Mouse (Mus musculus) brain, adult 2 months (tissue): ENCODE measurements at regions not wholly inside any gene's neighbourhood (a gene's known extent, or its start where the extent isn't known, plus 50 kb on each side); places are given as distances from the start of the nearest gene placed in this dataset.

ENCODE experiments used
- DNase-seq: peaks from one replicate; pipeline ENCODE4 v3.0.0; 2011; ENCODE audit warnings: low read depth, low spot score

DNA sequence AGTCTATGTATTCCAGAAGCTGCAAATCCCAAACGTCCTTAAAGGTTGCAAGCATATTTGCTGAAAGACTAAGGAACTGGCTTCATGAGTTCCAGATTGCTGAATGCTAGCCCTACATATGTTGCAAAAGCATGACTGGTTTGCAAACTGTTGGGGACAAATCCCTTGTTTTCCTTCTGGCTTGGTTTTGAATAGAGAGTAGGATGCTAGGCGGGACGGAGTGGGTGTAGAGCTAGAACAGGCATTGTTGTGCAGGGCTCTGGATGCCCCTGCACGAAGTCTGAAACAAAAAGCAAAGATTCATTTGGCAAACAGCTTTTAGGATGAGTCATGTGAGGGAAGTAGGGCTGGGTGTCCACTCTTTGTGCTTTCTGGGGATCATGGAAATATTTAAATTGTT is 500.9 kb upstream of the Cnksr2 start:
- peak; percentile 79 for DNase-seq

DNA sequence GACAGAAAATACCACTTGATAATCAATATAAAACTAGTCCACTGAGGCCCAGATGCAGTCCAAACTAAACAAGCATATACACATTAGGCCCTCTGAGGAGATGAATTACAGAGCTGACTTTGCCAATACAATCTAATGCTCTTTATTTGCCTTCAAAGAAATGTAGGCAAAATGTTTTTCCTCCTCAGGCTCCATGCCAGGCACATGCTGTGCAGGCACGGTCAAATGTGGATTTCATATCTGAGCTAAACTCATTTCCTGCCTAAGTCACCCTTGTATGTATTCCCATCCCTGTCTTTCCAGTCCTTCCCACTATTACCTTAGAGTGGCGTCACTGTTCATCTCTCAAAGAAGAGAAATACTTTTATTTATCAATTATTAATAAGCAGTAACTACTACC is 534.8 kb upstream of the Cnksr2 start:
- peak; percentile 51 for DNase-seq

DNA sequence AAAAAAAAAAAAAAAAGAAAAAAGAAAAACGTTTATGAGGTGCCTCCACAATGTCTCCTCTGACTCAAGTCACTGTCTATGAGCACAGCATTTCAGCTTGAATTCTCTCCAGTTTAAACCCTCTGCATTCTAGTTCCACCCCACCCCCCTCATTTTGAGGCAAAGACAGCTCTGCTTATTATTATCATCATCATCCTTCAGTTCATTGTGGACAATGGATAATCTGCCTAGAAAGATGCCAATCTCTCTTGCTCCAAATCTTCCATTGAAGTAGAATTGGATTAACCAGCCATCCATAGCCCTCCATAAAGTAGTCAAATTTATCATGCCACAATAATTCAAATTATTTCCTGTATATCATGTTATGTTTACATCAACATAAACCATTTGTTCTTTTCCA is 570.0 kb upstream of the Cnksr2 start:
- DNase-seq, result no peak

DNA sequence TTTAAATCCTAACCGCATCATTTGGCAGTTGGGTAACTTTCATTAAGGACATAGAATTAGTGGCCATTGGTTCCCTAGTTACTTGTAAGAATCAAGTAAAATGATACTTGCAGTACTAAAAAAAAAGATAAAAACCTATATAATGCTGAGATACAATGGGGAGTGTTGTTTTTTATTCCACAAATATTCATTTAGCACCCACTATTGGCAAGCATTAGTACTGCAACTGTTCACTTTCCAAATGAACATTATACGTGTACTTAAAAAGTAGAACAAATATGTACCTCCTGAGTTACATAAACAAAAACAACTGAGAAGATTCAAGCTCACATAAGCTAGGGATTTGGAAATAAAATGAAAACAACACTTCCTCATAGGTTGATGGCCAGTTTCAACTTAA is 570.5 kb upstream of the Cnksr2 start:
- DNase-seq, result peak; percentile 19

DNA sequence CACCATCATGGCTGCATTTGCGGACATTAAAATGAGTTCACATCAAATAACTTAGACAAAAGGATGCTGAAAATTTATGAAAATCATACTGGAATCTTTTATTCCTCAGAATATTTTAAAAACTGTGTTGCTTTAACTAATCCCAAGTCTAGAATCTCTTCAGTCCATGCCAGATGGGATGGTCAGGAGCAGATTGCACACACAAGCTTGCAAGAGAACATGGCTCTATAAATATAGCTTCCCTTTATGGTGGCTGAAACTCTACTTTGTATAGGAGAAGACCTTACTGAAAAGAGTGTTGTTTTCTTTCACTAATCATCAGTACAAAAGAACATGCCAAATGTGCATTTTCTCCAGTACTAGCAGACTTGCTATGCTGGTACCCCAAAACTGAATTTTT is 570.9 kb upstream of the Cnksr2 start:
- DNase-seq, result peak; percentile 77

DNA sequence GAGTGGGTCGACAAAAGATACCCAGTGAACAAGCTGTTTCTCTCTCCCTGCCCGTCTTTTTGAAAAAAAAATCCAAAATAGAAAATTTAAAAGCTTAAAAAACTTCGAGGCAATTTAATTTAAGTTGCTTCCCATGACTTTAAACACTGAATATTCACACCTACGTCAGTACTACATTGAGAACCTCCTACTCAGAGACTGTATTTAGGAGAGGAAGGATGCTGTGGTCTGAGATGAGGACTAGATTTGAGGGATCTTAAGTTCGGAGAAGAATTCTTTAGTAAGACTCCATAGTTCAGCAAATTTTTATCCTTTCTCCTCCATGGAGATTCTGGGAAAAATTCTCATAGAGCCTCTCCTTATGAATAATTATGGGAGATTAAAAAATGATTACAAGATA is 571.4 kb upstream of the Cnksr2 start:
- peak; percentile 69 for DNase-seq

DNA sequence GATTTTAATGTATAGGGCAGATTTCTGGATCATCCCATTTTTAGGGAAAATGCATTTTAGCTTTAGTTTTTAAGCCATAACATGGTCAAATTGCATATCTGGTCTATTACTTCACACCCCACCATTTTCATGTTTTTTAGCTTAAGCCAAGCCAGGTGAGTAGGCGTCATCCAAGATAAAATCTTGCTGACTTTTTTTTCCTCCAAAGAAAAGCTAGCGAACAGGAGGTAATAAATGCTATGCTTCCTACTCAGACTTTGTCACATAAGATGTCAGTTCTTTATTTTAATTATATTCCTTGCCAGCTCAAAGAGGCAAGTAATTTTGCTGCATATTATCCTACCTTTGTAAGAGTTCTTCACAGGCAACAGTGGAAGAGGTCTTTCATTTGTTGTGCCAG is 572.0 kb upstream of the Cnksr2 start:
- DNase-seq, result peak; percentile 62

DNA sequence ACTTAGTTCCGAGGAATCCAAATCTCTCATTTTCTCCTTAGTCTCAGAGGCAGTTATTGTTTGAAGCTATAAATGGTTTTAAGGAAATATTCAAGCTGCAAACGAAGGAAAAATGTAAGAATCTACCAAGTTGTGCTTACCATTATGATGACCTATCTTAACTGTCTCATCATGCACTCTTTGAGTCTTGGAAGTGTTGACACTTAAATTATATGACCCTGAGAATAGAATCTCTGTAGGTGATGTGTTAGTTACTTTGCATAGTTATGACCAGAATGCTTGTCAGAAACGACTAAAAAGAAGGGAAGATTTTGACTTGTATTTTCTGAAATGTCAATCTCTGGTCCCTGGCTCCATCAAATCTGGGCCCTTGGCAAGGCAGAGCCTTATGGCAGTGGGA is 582.7 kb upstream of the Rps6ka3 start:
- DNase-seq, result peak; percentile 45

DNA sequence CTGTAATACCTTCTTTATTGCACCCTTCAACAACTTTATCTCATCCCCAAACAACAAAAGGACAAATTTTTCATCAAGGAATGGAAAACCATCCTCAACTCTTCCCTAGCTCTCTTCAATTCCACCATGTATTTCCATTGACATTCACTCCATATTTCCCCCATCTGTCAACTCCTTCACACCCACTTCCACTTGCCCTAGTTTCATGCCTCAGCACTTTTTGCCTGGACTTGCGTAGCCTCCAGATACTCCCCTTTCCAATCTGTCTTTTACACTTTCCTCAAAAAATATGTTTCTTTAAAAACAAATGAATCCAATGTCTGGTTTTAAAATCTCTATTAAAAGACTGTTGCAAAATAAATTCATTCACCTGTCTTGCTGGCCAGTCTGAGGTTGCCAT is 577.7 kb upstream of the Rps6ka3 start:
- peak; percentile 64 for DNase-seq

DNA sequence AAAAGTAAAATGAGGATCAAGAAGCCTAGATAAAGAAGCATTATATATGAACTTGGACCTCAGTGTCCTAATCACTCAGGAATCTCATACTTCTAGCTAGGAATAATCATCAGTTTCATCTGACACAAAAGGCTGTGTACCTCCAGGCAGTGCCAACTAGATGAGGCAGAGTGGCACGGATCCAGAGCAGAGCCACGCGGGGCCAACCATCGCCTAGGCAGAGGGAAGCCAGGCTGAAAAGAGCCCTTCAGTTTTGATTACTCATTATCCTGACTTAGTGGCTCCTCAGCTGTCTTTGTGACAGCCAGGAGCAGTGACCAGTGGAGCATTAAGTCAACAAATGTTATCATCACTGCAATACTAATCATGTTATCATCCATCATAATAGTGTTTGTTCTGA is 557.9 kb upstream of the Rps6ka3 start:
- peak; percentile 90 for DNase-seq

DNA sequence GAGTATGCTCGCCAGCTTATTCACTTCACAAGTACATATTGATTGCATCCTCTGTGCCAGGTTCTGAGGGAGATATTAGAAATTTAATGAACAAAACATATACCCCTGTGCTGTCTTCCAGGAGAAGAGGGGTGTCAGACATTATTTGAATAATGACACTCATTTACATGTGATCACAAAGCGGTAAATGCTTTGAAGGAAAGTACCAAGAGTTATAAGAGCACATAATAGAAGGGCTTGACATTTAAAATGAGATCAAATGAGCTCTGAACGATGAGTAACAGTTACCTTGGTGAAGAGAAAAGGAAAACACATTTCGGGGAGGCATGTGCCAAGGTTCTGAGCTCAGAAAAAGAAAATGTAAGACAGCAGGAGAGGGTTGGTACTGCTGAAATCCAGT is 553.9 kb upstream of the Rps6ka3 start:
- no peak for DNase-seq

DNA sequence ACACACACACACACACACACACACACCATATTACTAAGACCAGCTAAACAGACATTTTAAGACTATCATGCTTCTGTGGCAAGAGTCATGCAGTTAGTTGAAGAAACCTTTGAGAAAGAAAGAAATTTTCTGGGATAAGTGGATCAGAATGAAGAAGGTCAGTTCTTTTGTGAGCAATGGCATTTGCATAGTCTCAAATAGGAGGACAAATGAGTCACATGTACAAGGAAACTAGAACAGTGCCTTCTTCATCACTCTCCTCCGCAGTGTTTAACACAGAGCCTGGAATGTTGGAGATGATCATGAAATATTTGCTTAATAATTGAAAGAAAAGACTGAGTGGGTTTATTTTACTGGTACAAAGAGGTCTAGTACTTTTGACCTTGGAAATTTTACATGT is 515.9 kb upstream of the Rps6ka3 start:
- no peak for DNase-seq

DNA sequence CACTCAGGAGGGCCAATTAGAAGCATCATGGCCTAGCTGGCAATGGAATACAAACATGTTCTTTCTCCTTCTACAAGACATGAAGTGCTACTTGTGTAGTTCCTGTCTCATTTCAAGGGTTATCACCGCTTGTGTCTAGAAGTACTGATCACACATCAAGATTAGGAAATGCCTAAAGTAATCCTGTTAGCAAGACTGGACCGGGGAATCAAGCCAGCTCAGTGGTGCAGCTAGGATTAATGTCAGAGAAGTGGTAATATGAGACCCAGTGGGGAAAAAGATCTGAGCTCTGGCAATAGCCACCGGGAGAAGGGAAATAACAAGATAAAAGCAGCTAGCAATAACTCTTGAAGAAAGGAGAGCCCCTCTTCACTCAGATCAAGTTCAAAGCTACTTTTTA is 506.7 kb upstream of the Rps6ka3 start:
- DNase-seq, result no peak

DNA sequence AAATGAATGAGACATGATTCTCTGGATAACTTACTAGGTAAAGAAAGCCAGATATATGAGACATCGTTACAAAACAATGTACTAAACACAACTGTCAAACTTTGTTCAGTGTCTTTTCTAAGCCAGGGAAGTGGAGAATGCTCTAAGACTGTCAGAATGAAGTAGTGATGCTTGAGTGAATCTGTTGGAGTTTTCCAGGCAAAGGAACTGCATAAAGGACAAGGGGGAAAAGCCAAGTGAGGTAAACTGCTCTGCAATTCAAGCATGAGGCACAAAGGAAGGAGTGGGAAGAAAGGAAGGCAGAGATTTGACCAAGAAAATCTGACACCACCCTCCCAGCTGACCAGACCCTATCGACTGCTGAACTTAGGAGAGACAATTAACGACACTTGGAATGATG is 500.3 kb upstream of the Rps6ka3 start:
- DNase-seq, result no peak

DNA sequence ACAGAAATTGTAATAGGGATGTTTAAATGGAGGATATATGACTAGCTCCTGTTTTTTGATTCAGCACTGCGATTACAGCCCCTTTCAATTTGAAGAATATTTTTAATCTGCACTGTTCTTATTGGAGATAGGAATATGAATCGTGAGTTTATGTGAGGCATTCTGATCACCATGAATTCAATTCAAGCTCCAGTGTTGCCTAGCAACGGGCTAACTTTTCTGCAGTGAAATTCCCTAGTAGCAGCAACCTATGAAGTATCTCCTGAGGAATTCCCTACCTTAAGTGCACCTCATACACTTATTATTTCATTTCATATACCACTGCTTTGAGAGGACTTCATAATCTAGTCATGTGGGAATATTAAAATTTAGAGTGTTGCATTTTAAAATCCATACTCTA is 465.4 kb upstream of the Rps6ka3 start:
- peak; percentile 73 for DNase-seq

DNA sequence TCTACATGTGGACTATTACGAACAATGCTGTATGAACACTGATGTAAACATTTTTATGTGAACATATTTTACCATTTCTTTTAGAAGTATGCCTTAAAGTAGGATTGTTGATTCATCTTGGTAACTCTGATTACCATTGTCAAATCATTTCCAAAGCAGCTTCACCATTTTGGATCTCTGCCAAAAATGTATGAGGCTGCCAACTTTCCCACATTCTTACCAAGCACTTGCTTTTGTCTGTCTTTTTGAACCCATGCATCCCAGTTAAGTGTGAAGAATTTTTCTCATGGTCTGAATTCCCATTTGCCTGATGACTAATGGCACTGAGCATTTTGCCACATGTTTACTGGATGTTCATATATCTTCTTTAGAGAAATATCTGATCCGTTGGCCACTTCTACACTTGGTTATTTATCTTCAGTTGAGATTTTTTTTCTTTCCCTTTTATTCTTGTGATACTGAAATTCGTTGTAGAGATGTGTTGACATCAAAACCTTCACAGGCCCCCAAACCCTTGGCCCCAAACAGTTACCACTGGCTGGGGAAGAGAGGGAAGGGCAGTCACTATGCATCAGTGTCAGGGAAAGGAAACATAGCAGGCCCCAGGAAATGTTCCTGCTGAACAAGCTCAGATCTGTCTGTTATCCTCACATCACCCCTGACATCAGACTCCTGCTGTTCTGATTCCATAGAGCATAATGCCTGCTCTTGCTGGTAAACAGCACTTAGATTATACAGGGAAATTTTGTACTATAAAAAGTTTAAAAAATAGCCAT is 464.2 kb upstream of the Rps6ka3 start:
- peak; percentile 55 for DNase-seq
